Mouse (Mus musculus): ENCODE results near the gene Atp8b4. TPM values are rescaled to one million over a fixed set of nuclear protein-coding genes. Genes with fewer than 3 reads are reported as not detected.
A peak's percentile ranks its signal among the peaks of the same experiment; 100 is the strongest.

Gene Atp8b4
- polyA plus RNA-seq, 1 experiment from 2014 or later = 29.4 TPM

DNA sequence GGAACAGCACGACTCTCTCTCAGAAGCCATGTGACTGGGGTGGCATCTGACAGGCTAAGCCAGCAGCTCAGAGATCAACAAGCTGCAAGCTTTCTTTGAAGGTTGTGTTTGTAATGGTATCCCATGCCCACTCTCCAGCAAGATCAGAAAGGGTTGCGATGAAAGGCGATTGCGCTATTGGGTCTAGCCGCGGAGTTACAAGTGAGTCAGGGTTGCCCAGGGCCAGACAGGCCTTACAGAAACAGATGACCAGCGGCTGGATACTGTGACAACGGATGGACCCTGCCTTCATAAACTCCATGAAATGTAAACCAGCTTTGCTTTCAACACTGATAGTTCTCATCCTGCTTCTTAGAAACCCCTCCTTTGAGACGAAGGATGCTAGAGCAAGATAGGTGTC lies 66.2 kb downstream of the Atp8b4 start:
- H3K36me3 ChIP-seq (ENCODE audit: inconsistent target) = peaks cover 44% of the 10 kb centered on the region
- no peak overlapping the region for H3K4me3 ChIP-seq (ENCODE audit: inconsistent target)
- no peaks in the 10 kb centered on the region for H3K79me2 ChIP-seq (ENCODE audit: inconsistent target)
- 96% methylated on average over 9 of the region's 9 CpGs for WGBS (ENCODE audit: missing documents)
- H3K27ac ChIP-seq = no peak overlapping the region

- Histone ChIP-seq H3K79me2 (ENCODE audit: inconsistent target) (no peaks in the 10 kb centered on the region), H3K4me3 (ENCODE audit: inconsistent target) (no peak overlapping the region), H3K36me3 (ENCODE audit: inconsistent target) (peaks cover 37% of the 10 kb centered on the region), H3K27ac (no peak overlapping the region)
- 94% methylated on average over 9 of the region's 9 CpGs for WGBS (ENCODE audit: missing documents)
Observed at GRCm38 (mm10) chr2:126432481-126433066, 67.9 kb downstream of the Atp8b4 start.

- Histone ChIP-seq H3K27ac (no peak overlapping the region), H3K4me3 (ENCODE audit: inconsistent target) (no peak overlapping the region), H3K36me3 (ENCODE audit: inconsistent target) (peaks cover 40% of the 10 kb centered on the region), H3K79me2 (ENCODE audit: inconsistent target) (no peaks in the 10 kb centered on the region)
- WGBS (ENCODE audit: missing documents) = 33% methylated on average over 3 of the region's 3 CpGs
Observed at GRCm38 (mm10) chr2:126429282-126429681, 71.2 kb downstream of the Atp8b4 start.

DNA sequence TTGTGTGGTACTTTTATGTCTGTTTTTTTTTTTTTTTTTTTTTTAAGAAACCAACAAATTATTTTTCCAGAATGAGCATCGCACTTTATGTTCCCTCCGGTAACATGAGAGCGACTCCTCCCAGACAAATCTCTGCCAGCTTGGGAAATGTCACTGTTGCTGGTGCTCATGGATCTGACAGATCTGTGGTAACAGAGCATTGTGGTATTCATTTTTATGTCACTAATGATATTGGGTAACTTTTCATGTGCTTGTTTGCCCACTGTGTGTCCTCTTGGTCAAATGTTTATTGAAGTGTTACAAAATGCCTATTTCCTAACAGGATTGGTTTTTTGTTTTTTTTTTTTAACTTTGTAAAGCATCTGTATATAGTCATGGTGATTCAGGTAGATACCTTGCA lies 75.3 kb downstream of the Atp8b4 start:
- WGBS (ENCODE audit: missing documents) = 88% methylated on average over 3 of the region's 3 CpGs
- H3K79me2 ChIP-seq (ENCODE audit: inconsistent target) = no peaks in the 10 kb centered on the region
- H3K27ac ChIP-seq = no peak overlapping the region

DNA sequence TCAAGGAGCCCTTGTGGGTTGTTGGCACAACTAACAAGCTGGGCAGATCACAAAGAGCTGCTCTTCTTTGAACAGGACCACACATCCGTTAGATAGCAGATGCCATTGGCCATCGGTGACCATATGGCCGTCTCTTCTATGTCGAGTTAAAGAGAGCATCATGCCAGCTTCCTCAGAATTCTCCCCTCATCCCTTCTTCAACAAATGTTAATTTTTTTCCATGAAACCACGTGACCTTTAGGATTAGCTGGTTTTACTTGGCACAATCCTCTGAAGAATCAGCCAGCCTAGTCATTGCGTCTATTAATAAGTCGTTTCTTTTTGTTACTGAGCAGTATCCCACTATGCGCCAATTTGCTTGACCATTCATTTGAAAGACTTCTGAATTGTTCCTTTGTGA lies 75.8 kb downstream of the Atp8b4 start:
- no peak overlapping the region for H3K4me3 ChIP-seq (ENCODE audit: inconsistent target)
- WGBS (ENCODE audit: missing documents) = 93% methylated on average over 8 of the region's 8 CpGs
- H3K27ac ChIP-seq = no peak overlapping the region
- no peaks in the 10 kb centered on the region for H3K79me2 ChIP-seq (ENCODE audit: inconsistent target)
- H3K36me3 ChIP-seq (ENCODE audit: inconsistent target) = peaks cover 47% of the 10 kb centered on the region

More for the DNA sequence above, 75.3 kb downstream of the Atp8b4 start:
- peaks cover 47% of the 10 kb centered on the region for H3K36me3 ChIP-seq (ENCODE audit: inconsistent target)
- H3K4me3 ChIP-seq (ENCODE audit: inconsistent target) = no peak overlapping the region

- WGBS (ENCODE audit: missing documents) = 88% methylated on average over 2 of the region's 2 CpGs
- Histone ChIP-seq H3K27ac (no peak overlapping the region), H3K4me3 (ENCODE audit: inconsistent target) (no peak overlapping the region), H3K36me3 (ENCODE audit: inconsistent target) (peaks cover 47% of the 10 kb centered on the region), H3K79me2 (ENCODE audit: inconsistent target) (no peaks in the 10 kb centered on the region)
Observed at GRCm38 (mm10) chr2:126420901-126421300, 79.6 kb downstream of the Atp8b4 start.

- Histone ChIP-seq H3K4me3 (ENCODE audit: inconsistent target) (no peak overlapping the region), H3K27ac (no peak overlapping the region), H3K36me3 (ENCODE audit: inconsistent target) (peaks cover 35% of the 10 kb centered on the region), H3K79me2 (ENCODE audit: inconsistent target) (no peaks in the 10 kb centered on the region)
- WGBS (ENCODE audit: missing documents) = 77% methylated on average over 3 of the region's 3 CpGs
Observed at GRCm38 (mm10) chr2:126418916-126419315, 81.6 kb downstream of the Atp8b4 start.

GRCm38 (mm10) chr2:126416772-126417171 lies 83.7 kb downstream of the Atp8b4 start:
- no peak overlapping the region for H3K4me3 ChIP-seq (ENCODE audit: inconsistent target)
- H3K27ac ChIP-seq = no peak overlapping the region
- WGBS (ENCODE audit: missing documents) = 96% methylated on average over 2 of the region's 2 CpGs
- peaks cover 30% of the 10 kb centered on the region for H3K36me3 ChIP-seq (ENCODE audit: inconsistent target)
- no peaks in the 10 kb centered on the region for H3K79me2 ChIP-seq (ENCODE audit: inconsistent target)

GRCm38 (mm10) chr2:126415981-126416380 lies 84.5 kb downstream of the Atp8b4 start:
- no peak overlapping the region for H3K27ac ChIP-seq
- 89% methylated on average over 4 of the region's 4 CpGs for WGBS (ENCODE audit: missing documents)
- no peaks in the 10 kb centered on the region for H3K79me2 ChIP-seq (ENCODE audit: inconsistent target)
- H3K4me3 ChIP-seq (ENCODE audit: inconsistent target) = no peak overlapping the region
- H3K36me3 ChIP-seq (ENCODE audit: inconsistent target) = peaks cover 22% of the 10 kb centered on the region; the same call in 1 of the 2 replicates

- Histone ChIP-seq H3K27ac (no peak overlapping the region), H3K36me3 (ENCODE audit: inconsistent target) (peaks cover 16% of the 10 kb centered on the region; the same call in 1 of the 2 replicates), H3K4me3 (ENCODE audit: inconsistent target) (no peak overlapping the region), H3K79me2 (ENCODE audit: inconsistent target) (no peaks in the 10 kb centered on the region)
Observed at GRCm38 (mm10) chr2:126412759-126413158, 87.7 kb downstream of the Atp8b4 start.

- 95% methylated on average over 2 of the region's 2 CpGs for WGBS (ENCODE audit: missing documents)
- no peak overlapping the region for H3K4me3 ChIP-seq (ENCODE audit: inconsistent target)
- no peaks in the 10 kb centered on the region for H3K79me2 ChIP-seq (ENCODE audit: inconsistent target)
- H3K27ac ChIP-seq = no peak overlapping the region
- peaks cover 45% of the 10 kb centered on the region for H3K36me3 ChIP-seq (ENCODE audit: inconsistent target)
Observed at GRCm38 (mm10) chr2:126399454-126399853, 101.0 kb downstream of the Atp8b4 start.

- no peak overlapping the region for H3K27ac ChIP-seq
- WGBS (ENCODE audit: missing documents) = 43% methylated on average over 2 of the region's 2 CpGs
- no peak overlapping the region for H3K4me3 ChIP-seq (ENCODE audit: inconsistent target)
- H3K79me2 ChIP-seq (ENCODE audit: inconsistent target) = no peaks in the 10 kb centered on the region
- H3K36me3 ChIP-seq (ENCODE audit: inconsistent target) = peaks cover 41% of the 10 kb centered on the region
Observed at GRCm38 (mm10) chr2:126399017-126399416, 101.5 kb downstream of the Atp8b4 start.

DNA sequence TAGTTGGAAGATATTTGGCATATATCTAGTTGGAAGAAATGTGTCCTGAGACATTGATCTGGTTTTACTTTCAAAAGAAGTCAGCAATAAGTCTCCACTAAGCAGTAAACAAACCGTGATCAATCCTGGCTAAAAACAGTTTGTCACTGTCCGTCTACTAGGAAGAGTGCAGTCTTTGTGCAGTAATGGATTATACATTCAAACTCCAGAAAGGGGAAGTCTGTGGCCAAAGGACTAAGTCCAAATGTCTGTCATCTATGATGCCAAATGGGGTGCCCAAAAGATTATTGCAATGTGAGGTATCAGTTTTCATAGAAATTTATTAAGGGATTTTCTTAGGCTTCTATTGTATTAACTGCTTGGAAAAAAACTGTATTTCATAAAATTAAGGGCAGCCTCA lies 102.3 kb downstream of the Atp8b4 start:
- H3K36me3 ChIP-seq (ENCODE audit: inconsistent target) = peaks cover 34% of the 10 kb centered on the region
- WGBS (ENCODE audit: missing documents) = 15% methylated on average over 2 of the region's 2 CpGs
- H3K79me2 ChIP-seq (ENCODE audit: inconsistent target) = no peaks in the 10 kb centered on the region
- 0 out of 2 replicates have a peak overlapping the region, but pooled peaks have one; percentile 15 for H3K27ac ChIP-seq
- H3K4me3 ChIP-seq (ENCODE audit: inconsistent target) = no peak overlapping the region

- no peaks in the 10 kb centered on the region for H3K79me2 ChIP-seq (ENCODE audit: inconsistent target)
- H3K36me3 ChIP-seq (ENCODE audit: inconsistent target) = peaks cover 27% of the 10 kb centered on the region
- peak overlapping the region; percentile 15 for H3K27ac ChIP-seq
- H3K4me3 ChIP-seq (ENCODE audit: inconsistent target) = no peak overlapping the region
- 8% methylated on average over 8 of the region's 8 CpGs for WGBS (ENCODE audit: missing documents)
Observed at GRCm38 (mm10) chr2:126397513-126397912, 103.0 kb downstream of the Atp8b4 start.

DNA sequence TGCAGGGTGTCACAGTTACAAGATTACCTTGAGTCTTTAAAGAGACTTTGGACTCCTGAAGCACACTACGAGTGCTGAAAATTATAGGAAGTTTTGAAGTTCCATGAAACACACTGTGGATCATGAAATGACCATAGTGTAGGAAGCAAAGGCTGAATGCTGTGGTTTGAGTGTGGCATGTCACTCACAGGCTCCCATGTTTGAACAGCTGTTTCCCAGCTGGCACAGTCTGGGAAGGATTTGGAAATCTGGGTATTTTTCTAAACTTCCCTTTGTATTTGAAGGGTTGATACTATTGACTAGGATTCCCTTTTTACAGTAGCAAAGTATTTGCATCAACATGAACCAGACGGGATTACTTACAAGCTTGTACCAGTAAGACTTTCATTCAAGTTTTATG lies 105.5 kb downstream of the Atp8b4 start:
- Histone ChIP-seq H3K27ac (no peak overlapping the region), H3K4me3 (ENCODE audit: inconsistent target) (no peak overlapping the region), H3K36me3 (ENCODE audit: inconsistent target) (peaks cover 27% of the 10 kb centered on the region), H3K79me2 (ENCODE audit: inconsistent target) (no peaks in the 10 kb centered on the region)
- WGBS (ENCODE audit: missing documents) = 84% methylated on average over 2 of the region's 2 CpGs

DNA sequence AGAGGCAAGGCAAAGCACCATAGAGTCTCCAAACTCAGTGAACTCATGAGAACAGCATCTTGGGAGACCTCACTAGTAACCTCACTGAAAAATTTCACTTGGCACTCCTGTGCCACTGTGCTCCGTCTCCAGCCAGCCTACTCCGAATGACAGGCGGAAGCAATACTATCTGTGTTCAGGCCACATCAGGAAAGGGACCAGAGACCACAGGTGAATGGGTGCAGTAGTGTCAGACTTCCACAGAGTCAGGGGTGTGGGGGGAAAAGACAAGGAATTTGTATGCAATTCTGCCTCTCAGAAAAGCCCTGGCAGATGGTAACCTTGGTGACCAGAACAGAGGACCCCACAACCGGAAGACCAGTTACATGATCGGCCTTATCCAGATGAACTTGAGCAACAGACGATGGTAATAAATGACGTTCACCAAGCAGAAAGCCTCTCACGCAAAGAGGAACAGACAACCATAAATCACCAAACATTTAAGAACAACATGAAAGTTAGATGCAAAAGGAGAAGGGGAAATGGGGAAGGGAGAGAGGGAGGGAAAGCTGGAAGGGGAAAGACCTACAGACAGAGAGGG lies 112.9 kb downstream of the Atp8b4 start:
- WGBS (ENCODE audit: missing documents) = 15% methylated on average over 8 of the region's 8 CpGs
- Histone ChIP-seq H3K79me2 (ENCODE audit: inconsistent target) (no peaks in the 10 kb centered on the region), H3K27ac (no peak overlapping the region), H3K4me3 (ENCODE audit: inconsistent target) (no peak overlapping the region), H3K36me3 (ENCODE audit: inconsistent target) (peaks cover 31% of the 10 kb centered on the region)

Measured in macrophage (primary cell).